Mouse (Mus musculus) small intestine, adult 2 months (tissue): ENCODE data around the gene Zfp992.
"Not testable (repeated sequence)": the region's sequence is repeated elsewhere in the genome, so short reads cannot be mapped to it uniquely, and the experiment has no call there.

ENCODE experiments used
- CTCF ChIP-seq: fragments of 200-500 bp; IDR thresholded peaks from 2 replicates; pipeline ENCODE4 v1.5.1; 2012; ENCODE audit warnings: low read depth, mild to moderate bottlenecking, control low read depth, inconsistent platforms, low read length, moderate library complexity, mixed read lengths; ENCODE audit not compliant: insufficient replicate concordance, insufficient read length; ENCODE audit errors: extremely low read depth
- POLR2A ChIP-seq: fragments of 200-500 bp; IDR thresholded peaks from 2 replicates; pipeline ENCODE4 v1.6.1; 2012; ENCODE audit warnings: low read depth, mild to moderate bottlenecking, control low read depth, inconsistent platforms, low read length, moderate library complexity

GRCm38 (mm10) chr4:146485183-146485939, 36.5 kb downstream of the Zfp992 start:
- TF ChIP-seq CTCF, POLR2A: not testable (repeated sequence)
